Mouse (Mus musculus): ENCODE data around the gene Cfap45. TPM values are rescaled to one million over a fixed set of nuclear protein-coding genes. Genes with fewer than 3 reads are reported as not detected.

The Cfap45 gene
- total and polyA plus RNA-seq, 2 experiments from 2014 or later: 5.1 to 5.5 TPM

DNA sequence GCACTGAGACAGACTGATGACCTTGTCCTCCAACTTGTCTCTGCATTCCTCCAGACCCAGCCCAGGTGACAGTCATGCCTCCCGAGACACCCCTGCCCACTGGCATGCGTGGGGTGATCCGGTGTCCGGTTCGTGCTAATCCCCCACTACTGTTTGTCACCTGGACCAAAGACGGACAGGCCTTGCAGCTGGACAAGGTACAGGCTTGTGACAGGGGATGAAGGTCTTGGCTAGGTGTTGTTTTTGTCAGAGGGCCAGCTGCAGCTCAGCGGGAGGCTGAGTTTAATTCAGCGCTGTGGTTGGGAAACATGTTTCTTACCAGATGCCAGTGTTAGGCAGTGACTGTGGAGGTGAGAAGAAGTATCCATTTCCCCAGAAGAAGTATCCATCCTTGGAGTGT, 28.6 kb upstream of the Cfap45 start:
- H3K4me2 ChIP-seq (ENCODE audit: low read depth): no peak overlapping the region
- TF ChIP-seq CTCF (IDR thresholded peaks at IDR 0.05; ENCODE audit: low read depth): no peak
- no peak overlapping the region for H3K9ac ChIP-seq
- 88% methylated on average over 8 of the region's 8 CpGs for WGBS
- ATAC-seq (no peak), DNase-seq (no peak)
- H3K27me3 ChIP-seq (ENCODE audit: insufficient read depth, low read length): no peaks in the 10 kb centered on the region
- no peak overlapping the region for H3K27ac ChIP-seq (ENCODE audit: low read depth, low read length)
- no peaks in the 10 kb centered on the region for H3K9me3 ChIP-seq (ENCODE audit: low read length)
- H3K4me3 ChIP-seq (ENCODE audit: low read depth, low read length): no peak overlapping the region
- peaks cover 3% of the 10 kb centered on the region; the same call in 1 of the 2 replicates for H3K4me1 ChIP-seq (ENCODE audit: insufficient read depth)
- H3K36me3 ChIP-seq (ENCODE audit: insufficient read depth): peaks cover 61% of the 10 kb centered on the region

DNA sequence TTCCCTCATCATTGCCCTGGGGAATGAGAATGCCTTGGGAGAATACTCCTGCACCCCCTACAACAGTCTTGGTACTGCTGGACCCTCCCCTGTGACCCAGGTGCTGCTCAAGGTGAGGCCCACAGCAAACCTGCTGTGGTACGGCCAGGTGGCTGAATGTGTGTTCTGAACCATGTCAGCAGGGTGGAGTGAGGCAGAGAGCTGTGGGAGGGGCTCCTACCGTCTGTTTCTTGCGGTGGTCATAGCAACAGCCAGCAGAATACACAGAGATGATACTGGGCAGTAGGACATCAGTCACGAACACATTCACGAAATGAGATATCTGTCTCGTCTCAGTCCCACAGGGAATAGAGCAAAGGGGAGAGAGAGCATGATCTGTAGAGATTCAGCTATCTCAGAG, 27.1 kb upstream of the Cfap45 start:
- no peaks in the 10 kb centered on the region for H3K27me3 ChIP-seq (ENCODE audit: insufficient read depth, low read length)
- peaks cover 75% of the 10 kb centered on the region for H3K36me3 ChIP-seq (ENCODE audit: insufficient read depth)
- no peaks in the 10 kb centered on the region for H3K9me3 ChIP-seq (ENCODE audit: low read length)
- DNase-seq (no peak), ATAC-seq (no peak)
- no peaks in the 10 kb centered on the region for H3K4me1 ChIP-seq (ENCODE audit: insufficient read depth)
- 80% methylated on average over 6 of the region's 6 CpGs for WGBS
- TF ChIP-seq CTCF (IDR thresholded peaks at IDR 0.05; ENCODE audit: low read depth): no peak
- H3K9ac ChIP-seq: no peak overlapping the region
- no peak overlapping the region for H3K4me2 ChIP-seq (ENCODE audit: low read depth)
- no peak overlapping the region for H3K27ac ChIP-seq (ENCODE audit: low read depth, low read length)
- H3K4me3 ChIP-seq (ENCODE audit: low read depth, low read length): no peak overlapping the region

DNA sequence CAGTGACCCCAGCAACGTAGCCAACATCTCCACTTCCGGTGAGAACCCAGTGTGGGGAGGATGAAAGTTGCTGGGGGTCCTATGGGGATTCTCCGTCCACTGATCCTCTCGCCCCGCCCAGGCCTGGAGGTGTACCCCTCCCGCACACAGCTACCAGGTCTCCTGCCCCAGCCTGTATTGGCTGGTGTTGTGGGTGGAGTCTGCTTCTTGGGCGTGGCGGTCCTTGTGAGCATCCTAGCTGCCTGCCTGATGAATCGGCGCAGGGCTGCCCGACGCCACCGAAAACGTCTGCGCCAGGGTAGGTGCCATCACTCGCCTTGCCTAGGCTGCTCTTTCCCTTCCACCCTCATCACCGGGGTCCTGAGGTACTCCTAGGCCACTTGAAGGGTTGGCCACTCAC, 24.6 kb upstream of the Cfap45 start:
- Histone ChIP-seq H3K27ac (ENCODE audit: low read depth, low read length) (no peak overlapping the region), H3K9me3 (ENCODE audit: low read length) (no peaks in the 10 kb centered on the region), H3K4me2 (ENCODE audit: low read depth) (no peak overlapping the region), H3K27me3 (ENCODE audit: insufficient read depth, low read length) (peaks cover 12% of the 10 kb centered on the region), H3K9ac (no peak overlapping the region), H3K4me3 (ENCODE audit: low read depth, low read length) (no peak overlapping the region), H3K36me3 (ENCODE audit: insufficient read depth) (peaks cover 73% of the 10 kb centered on the region), H3K4me1 (ENCODE audit: insufficient read depth) (no peaks in the 10 kb centered on the region)
- DNase-seq (no peak), ATAC-seq (no peak)
- WGBS: 85% methylated on average over 17 of the region's 17 CpGs
- no peak for TF ChIP-seq CTCF (IDR thresholded peaks at IDR 0.05; ENCODE audit: low read depth)

DNA sequence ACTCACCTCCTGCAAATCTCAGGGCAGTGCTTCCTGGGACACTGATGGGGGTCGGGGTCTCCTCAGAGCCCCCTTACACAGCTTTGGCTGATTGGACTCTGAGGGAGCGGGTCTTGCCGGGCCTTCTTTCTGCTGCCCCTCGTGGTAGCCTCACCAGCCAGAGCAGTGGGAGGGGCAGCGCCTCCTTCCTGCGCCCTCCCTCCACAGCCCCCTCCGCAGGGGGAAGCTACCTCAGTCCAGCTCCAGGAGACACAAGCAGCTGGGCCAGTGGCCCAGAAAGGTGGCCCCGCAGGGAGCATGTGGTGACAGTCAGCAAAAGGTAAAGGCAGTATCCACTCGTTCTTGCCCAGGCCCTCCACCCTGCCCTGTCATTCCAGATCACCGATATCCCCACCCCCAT, 23.2 kb upstream of the Cfap45 start:
- Histone ChIP-seq H3K36me3 (ENCODE audit: insufficient read depth) (peaks cover 61% of the 10 kb centered on the region), H3K27me3 (ENCODE audit: insufficient read depth, low read length) (peaks cover 23% of the 10 kb centered on the region), H3K4me2 (ENCODE audit: low read depth) (no peak overlapping the region), H3K4me1 (ENCODE audit: insufficient read depth) (no peaks in the 10 kb centered on the region), H3K9ac (no peak overlapping the region), H3K9me3 (ENCODE audit: low read length) (no peaks in the 10 kb centered on the region), H3K27ac (ENCODE audit: low read depth, low read length) (no peak overlapping the region), H3K4me3 (ENCODE audit: low read depth, low read length) (no peak overlapping the region)
- ATAC-seq (no peak), DNase-seq (no peak)
- no peak for TF ChIP-seq CTCF (IDR thresholded peaks at IDR 0.05; ENCODE audit: low read depth)
- 87% methylated on average over 10 of the region's 10 CpGs for WGBS

DNA sequence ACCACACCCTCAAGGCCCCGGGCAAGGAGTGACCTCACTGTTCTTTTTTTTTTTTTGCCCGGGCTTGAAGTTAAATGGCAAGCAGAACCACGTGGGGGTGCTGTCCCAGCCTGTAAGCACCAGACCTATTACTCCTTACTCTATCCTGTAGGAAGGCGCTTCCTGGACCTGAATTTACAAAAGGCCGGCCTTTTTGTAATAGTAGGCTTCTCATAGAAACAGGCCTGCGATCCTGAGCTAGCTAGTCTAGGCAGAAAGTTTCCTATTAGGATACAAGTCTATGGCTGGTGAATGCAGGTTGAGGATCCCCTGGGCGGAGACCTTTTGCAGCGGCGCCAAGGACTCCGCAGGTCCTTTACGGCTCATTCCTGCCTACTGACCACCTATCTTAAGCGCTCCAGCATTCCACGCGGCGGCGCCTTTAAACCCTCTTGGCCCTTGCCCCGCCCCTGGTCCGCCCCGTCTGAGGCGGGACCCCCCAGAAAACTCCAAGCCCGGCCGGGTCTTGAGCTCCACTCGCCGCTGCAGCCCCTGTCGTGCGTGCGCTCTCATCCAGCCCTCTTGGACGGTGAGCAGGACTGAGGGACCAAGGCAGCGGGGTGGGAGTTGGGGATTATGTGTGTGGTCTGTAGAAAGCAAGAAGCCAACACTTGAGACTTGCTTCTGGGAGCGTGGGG, 20.7 kb upstream of the Cfap45 start, which contains the start of gene Tagln2:
TSS of gene Tagln2 (plus strand) at position 283 of the 677 bp plus-strand sequence.
- TF ChIP-seq CTCF (IDR thresholded peaks at IDR 0.05; ENCODE audit: low read depth): no peak
- H3K27me3 ChIP-seq (ENCODE audit: insufficient read depth, low read length): peaks cover 23% of the 10 kb centered on the region
- H3K4me3 ChIP-seq (ENCODE audit: low read depth, low read length): peak within 1 kb of the TSS; percentile 38
- H3K36me3 ChIP-seq (ENCODE audit: insufficient read depth): peaks cover 38% of the 10 kb centered on the region
- H3K9me3 ChIP-seq (ENCODE audit: low read length): no peaks in the 10 kb centered on the region
- peaks cover 4% of the 10 kb centered on the region; the same call in 1 of the 2 replicates for H3K4me1 ChIP-seq (ENCODE audit: insufficient read depth)
- peak within 1 kb of the TSS; percentile 21; the same call in 1 of the 2 replicates for H3K27ac ChIP-seq (ENCODE audit: low read depth, low read length)
- H3K4me2 ChIP-seq (ENCODE audit: low read depth): peak within 1 kb of the TSS; percentile 48
- WGBS: 4% methylated on average over 30 of the region's 30 CpGs
- peak; percentile 36 for DNase-seq
- peak within 1 kb of the TSS; percentile 41 for H3K9ac ChIP-seq
- peak; percentile 23 for ATAC-seq

DNA sequence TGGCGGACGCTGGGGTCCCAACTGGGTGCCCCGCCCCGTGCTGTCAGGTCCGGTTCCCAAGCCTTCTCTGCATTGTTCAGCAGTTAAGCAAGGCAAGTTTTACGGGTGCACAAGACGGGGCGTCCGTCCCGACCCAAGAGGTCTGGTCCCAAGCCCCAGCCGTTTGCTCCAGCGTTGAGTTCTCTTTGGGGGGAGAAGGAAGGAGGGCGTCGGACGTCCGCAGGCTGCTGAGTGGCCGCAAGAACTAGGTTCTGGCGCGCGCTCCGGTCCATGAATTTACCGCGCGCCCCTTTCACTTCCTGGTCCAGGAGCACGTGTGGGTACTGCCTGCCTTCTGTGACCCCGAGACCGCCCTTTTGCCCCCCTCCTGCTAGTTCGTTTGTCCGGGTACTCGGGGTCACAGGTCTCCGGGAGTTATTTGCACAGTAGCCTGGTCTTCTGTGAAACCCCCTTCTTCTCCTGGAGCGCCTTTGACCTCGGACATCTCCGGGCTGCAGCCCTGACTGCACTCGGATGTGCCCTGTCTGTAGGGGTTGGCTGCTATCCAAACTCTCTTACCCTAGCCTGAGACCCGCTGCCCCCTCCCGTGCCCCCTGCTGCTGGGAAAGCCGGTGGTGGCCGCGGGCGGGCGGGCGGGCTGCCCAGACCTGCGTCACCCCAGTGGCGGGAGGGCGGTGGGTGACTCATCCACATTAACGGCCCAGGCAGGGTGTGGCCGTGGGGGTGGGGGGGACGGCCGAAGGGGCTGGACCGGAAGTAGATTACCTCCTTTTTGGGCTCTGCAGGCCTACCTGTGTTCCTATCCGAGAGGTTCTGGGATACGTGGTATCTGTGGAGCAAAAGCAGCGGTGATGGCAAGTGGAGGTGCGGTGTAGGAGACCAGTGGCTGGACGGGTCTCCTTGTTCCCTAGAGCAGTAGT, 19.9 kb upstream of the Cfap45 start:
- peaks cover 32% of the 10 kb centered on the region for H3K36me3 ChIP-seq (ENCODE audit: insufficient read depth)
- peak overlapping the region; percentile 48 for H3K4me2 ChIP-seq (ENCODE audit: low read depth)
- H3K4me3 ChIP-seq (ENCODE audit: low read depth, low read length): peak overlapping the region; percentile 38
- ATAC-seq (peak; percentile 16), DNase-seq (no peak)
- H3K9me3 ChIP-seq (ENCODE audit: low read length): no peaks in the 10 kb centered on the region
- no peak for TF ChIP-seq CTCF (IDR thresholded peaks at IDR 0.05; ENCODE audit: low read depth)
- H3K9ac ChIP-seq: peak overlapping the region; percentile 41
- H3K27ac ChIP-seq (ENCODE audit: low read depth, low read length): peak overlapping the region; percentile 21; the same call in 1 of the 2 replicates
- H3K4me1 ChIP-seq (ENCODE audit: insufficient read depth): peaks cover 4% of the 10 kb centered on the region; the same call in 1 of the 2 replicates
- 3% methylated on average over 56 of the region's 56 CpGs for WGBS
- peaks cover 23% of the 10 kb centered on the region for H3K27me3 ChIP-seq (ENCODE audit: insufficient read depth, low read length)
